Mouse (Mus musculus): ENCODE results near the gene Tirap. TPM values are rescaled to one million over a fixed set of nuclear protein-coding genes. Genes with fewer than 3 reads are reported as not detected.

Gene Tirap
- polyA plus RNA-seq, 1 experiment from 2014 or later: 12.6 TPM

- no peaks in the 10 kb centered on the region for H3K4me1 ChIP-seq (replicated peaks; ENCODE audit: control insufficient read depth, insufficient read depth)
- no peak overlapping the region for H3K27ac ChIP-seq (replicated peaks)
- H3K9me3 ChIP-seq (ENCODE audit: control insufficient read depth, low read length): no peaks in the 10 kb centered on the region
- H3K27me3 ChIP-seq (ENCODE audit: control insufficient read depth, insufficient read depth, low read length): no peaks in the 10 kb centered on the region
- TF ChIP-seq EP300 (optimal IDR thresholded peaks at IDR 0.05) (no peak), CTCF (IDR thresholded peaks at IDR 0.05; ENCODE audit: low read depth) (no peak)
- H3K36me3 ChIP-seq (ENCODE audit: control insufficient read depth, insufficient read depth, low read length): 0 out of 2 replicates have a peak, but pooled peaks cover 2% of the 10 kb centered on the region
- WGBS: 89% methylated on average over 7 of the region's 7 CpGs
- no peak overlapping the region for H3K4me3 ChIP-seq (ENCODE audit: low read depth, low read length)
- DNase-seq (ENCODE audit: low spot score) (no peak), ATAC-seq (ENCODE audit: low FRiP score, low TSS enrichment) (no peak)
- H3K4me2 ChIP-seq (replicated peaks; ENCODE audit: low read depth): no peak overlapping the region
- no peak overlapping the region for H3K9ac ChIP-seq (ENCODE audit: low read length)
Observed at GRCm38 (mm10) chr9:35170071-35170470, 30.0 kb downstream of the Tirap start.

- H3K27ac ChIP-seq (replicated peaks): no peak overlapping the region
- H3K27me3 ChIP-seq (ENCODE audit: control insufficient read depth, insufficient read depth, low read length): no peaks in the 10 kb centered on the region
- no peaks in the 10 kb centered on the region for H3K9me3 ChIP-seq (ENCODE audit: control insufficient read depth, low read length)
- no peak for TF ChIP-seq EP300 (optimal IDR thresholded peaks at IDR 0.05)
- no peak for TF ChIP-seq CTCF (IDR thresholded peaks at IDR 0.05; ENCODE audit: low read depth)
- H3K9ac ChIP-seq (ENCODE audit: low read length): no peak overlapping the region
- no peak overlapping the region for H3K4me3 ChIP-seq (ENCODE audit: low read depth, low read length)
- DNase-seq (ENCODE audit: low spot score) (no peak), ATAC-seq (ENCODE audit: low FRiP score, low TSS enrichment) (no peak)
- WGBS: 63% methylated on average over 9 of the region's 9 CpGs
- 0 out of 2 replicates have a peak, but pooled peaks cover 2% of the 10 kb centered on the region for H3K36me3 ChIP-seq (ENCODE audit: control insufficient read depth, insufficient read depth, low read length)
- no peak overlapping the region for H3K4me2 ChIP-seq (replicated peaks; ENCODE audit: low read depth)
- H3K4me1 ChIP-seq (replicated peaks; ENCODE audit: control insufficient read depth, insufficient read depth): no peaks in the 10 kb centered on the region
Observed at GRCm38 (mm10) chr9:35166798-35167635, 33.1 kb downstream of the Tirap start.

DNA sequence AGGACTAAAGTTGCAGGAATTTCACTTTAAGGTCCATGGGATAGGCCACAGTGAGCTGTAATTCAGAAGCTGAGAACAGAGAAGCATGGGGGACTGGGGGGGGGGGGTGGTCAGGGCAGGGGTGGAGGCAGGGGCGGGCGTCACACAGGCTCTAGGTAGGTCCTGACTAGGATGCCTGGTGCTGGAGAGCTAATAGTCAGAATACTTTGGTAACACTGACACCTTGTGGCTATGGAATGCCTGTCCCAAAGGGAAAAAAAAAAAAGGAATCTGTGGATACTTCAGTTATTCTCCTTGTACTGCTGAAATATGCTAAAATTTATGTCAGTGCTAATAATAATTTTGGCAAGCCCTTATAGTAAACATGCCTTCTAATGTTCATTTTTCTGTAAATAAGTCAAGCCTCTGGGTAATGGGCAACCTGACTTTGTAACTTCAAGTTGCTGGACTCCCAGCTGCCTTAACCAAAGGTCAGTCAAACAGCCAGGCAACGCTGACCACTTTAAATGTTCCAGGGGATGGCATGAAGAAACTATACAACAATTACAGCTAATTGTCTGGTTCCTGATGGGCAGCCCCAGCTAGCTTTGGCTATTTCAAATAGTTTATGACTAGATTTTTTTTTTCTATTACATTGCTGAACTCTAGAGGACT is 33.8 kb downstream of the Tirap start:
- Histone ChIP-seq H3K9me3 (ENCODE audit: control insufficient read depth, low read length) (no peaks in the 10 kb centered on the region), H3K27ac (replicated peaks) (no peak overlapping the region), H3K4me1 (replicated peaks; ENCODE audit: control insufficient read depth, insufficient read depth) (no peaks in the 10 kb centered on the region), H3K4me3 (ENCODE audit: low read depth, low read length) (no peak overlapping the region), H3K9ac (ENCODE audit: low read length) (no peak overlapping the region), H3K27me3 (ENCODE audit: control insufficient read depth, insufficient read depth, low read length) (no peaks in the 10 kb centered on the region), H3K4me2 (replicated peaks; ENCODE audit: low read depth) (no peak overlapping the region), H3K36me3 (ENCODE audit: control insufficient read depth, insufficient read depth, low read length) (0 out of 2 replicates have a peak, but pooled peaks cover 2% of the 10 kb centered on the region)
- peak; percentile 80 for TF ChIP-seq CTCF (IDR thresholded peaks at IDR 0.05; ENCODE audit: low read depth)
- no peak for TF ChIP-seq EP300 (optimal IDR thresholded peaks at IDR 0.05)
- 18% methylated on average over 3 of the region's 3 CpGs for WGBS
- no peak for DNase-seq (ENCODE audit: low spot score)
- ATAC-seq (ENCODE audit: low FRiP score, low TSS enrichment): peak; percentile 34; the same call in 1 of the 2 replicates

DNA sequence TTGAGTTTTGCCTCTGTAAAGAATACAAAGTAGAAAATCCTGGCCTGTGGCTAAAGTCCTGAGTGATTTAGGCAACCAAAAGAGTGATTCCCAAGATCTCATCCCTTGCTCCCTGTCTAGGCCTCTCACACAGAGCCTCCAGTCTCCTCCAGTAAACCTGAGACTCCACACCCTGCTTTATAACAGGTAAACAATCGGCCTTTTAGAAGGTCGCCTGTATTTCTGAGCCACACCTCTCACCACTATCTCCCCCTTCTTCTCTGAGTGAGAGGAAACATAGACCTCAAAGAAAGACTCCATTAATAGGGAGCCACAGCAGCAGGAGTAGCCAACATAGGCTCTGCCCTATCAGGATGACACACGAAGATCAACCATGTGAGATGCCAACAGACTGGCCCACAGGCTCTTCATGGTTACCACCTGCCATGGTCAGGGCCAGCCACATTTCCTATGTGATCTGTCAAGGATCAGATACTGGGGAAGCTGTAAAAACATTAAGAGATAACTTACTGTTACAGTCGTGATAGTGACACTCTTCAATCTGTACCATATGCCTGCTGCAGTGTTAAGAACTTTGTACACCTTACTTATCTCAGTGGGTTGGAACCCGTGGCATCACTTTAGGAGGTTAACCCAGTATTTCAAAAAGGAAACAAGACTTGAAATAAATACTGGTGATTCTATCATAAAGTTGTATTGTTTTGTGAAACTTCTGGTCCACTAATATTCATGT is 35.8 kb downstream of the Tirap start:
- no peak overlapping the region for H3K4me3 ChIP-seq (ENCODE audit: low read depth, low read length)
- DNase-seq (ENCODE audit: low spot score): no peak
- 59% methylated on average over 5 of the region's 5 CpGs for WGBS
- H3K27me3 ChIP-seq (ENCODE audit: control insufficient read depth, insufficient read depth, low read length): no peaks in the 10 kb centered on the region
- no peak overlapping the region for H3K9ac ChIP-seq (ENCODE audit: low read length)
- no peak overlapping the region for H3K27ac ChIP-seq (replicated peaks)
- ATAC-seq (ENCODE audit: low FRiP score, low TSS enrichment): no peak
- no peaks in the 10 kb centered on the region for H3K36me3 ChIP-seq (ENCODE audit: control insufficient read depth, insufficient read depth, low read length)
- H3K4me1 ChIP-seq (replicated peaks; ENCODE audit: control insufficient read depth, insufficient read depth): no peaks in the 10 kb centered on the region
- no peak overlapping the region for H3K4me2 ChIP-seq (replicated peaks; ENCODE audit: low read depth)
- no peak for TF ChIP-seq CTCF (IDR thresholded peaks at IDR 0.05; ENCODE audit: low read depth)
- TF ChIP-seq EP300 (optimal IDR thresholded peaks at IDR 0.05): no peak
- H3K9me3 ChIP-seq (ENCODE audit: control insufficient read depth, low read length): no peaks in the 10 kb centered on the region

DNA sequence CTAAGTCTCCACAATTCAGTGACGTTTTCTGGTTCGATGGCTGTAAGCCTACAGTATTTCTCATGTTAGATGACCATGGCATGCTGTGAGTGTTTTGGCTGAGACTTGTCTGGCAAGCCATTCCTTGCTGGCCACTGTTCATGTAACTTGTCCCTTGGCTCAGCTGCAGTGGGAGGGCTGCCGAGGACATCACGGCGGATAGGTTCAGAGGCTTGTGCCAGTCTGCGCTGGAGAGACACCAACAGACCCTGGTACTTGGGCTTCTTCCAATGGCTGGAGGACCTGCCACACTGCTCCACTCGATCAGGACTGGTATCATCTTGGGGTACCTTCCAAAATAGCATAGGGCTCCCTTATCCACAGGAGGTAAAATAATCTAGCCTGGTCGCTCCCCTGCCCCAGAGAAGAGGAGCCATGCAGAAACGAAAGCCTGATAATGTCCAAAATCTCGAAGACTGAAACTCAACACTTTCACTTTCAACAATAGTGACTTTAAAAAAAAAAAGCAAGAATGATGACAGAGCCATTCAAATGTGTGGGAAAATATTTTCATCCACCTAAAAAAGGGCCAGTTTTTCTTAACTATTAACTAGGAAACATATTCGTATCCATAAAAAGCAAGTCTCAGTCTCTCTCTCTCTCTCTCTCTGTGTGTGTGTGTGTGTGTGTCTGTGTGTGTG is 36.9 kb downstream of the Tirap start:
- Histone ChIP-seq H3K4me3 (ENCODE audit: low read depth, low read length) (no peak overlapping the region), H3K9me3 (ENCODE audit: control insufficient read depth, low read length) (no peaks in the 10 kb centered on the region), H3K4me1 (replicated peaks; ENCODE audit: control insufficient read depth, insufficient read depth) (no peaks in the 10 kb centered on the region), H3K9ac (ENCODE audit: low read length) (no peak overlapping the region), H3K36me3 (ENCODE audit: control insufficient read depth, insufficient read depth, low read length) (no peaks in the 10 kb centered on the region), H3K27ac (replicated peaks) (no peak overlapping the region), H3K27me3 (ENCODE audit: control insufficient read depth, insufficient read depth, low read length) (no peaks in the 10 kb centered on the region), H3K4me2 (replicated peaks; ENCODE audit: low read depth) (no peak overlapping the region)
- TF ChIP-seq EP300 (optimal IDR thresholded peaks at IDR 0.05) (no peak), CTCF (IDR thresholded peaks at IDR 0.05; ENCODE audit: low read depth) (no peak)
- DNase-seq (ENCODE audit: low spot score): no peak
- no peak for ATAC-seq (ENCODE audit: low FRiP score, low TSS enrichment)
- WGBS: 87% methylated on average over 11 of the region's 11 CpGs

Data from stomach, postnatal 0 days (tissue).